Mouse (Mus musculus): ENCODE measurements around the gene Baz2b.

- no peak for TF ChIP-seq CTCF (IDR thresholded peaks at IDR 0.05; ENCODE audit: insufficient read depth, low read depth, low read length)
- no peak for TF ChIP-seq POLR2A (IDR thresholded peaks at IDR 0.05; ENCODE audit: insufficient read depth, low read depth, low read length)
Observed at GRCm38 (mm10) chr2:60173190-60173589, 36.4 kb downstream of the Baz2b start.
